Mouse (Mus musculus): ENCODE measurements around the gene Rgs10. TPM values are rescaled to one million over a fixed set of nuclear protein-coding genes. Genes with fewer than 3 reads are reported as not detected.

Rgs10 gene
- polyA plus RNA-seq, 1 experiment = 9.0 TPM

- H3K27me3 ChIP-seq (ENCODE audit: control insufficient read depth, insufficient read depth, low read length) = no peaks in the 10 kb centered on the region
- H3K36me3 ChIP-seq (ENCODE audit: control insufficient read depth, insufficient read depth, low read length) = no peaks in the 10 kb centered on the region
- peaks cover 2% of the 10 kb centered on the region for H3K4me1 ChIP-seq (ENCODE audit: control insufficient read depth, insufficient read depth, insufficient read length, low read length)
- no peak for TF ChIP-seq CTCF (IDR thresholded peaks at IDR 0.05; ENCODE audit: extremely low read depth, insufficient read length, insufficient replicate concordance, low read depth, low read length)
- no peak for TF ChIP-seq POLR2A (IDR thresholded peaks at IDR 0.05; ENCODE audit: low read depth, low read length)
- H3K4me3 ChIP-seq (ENCODE audit: low read depth, low read length) = no peak overlapping the region
- 79% methylated on average over 4 of the region's 4 CpGs for WGBS
- no peak overlapping the region for H3K27ac ChIP-seq (ENCODE audit: insufficient read depth, low read depth, low read length)
These were observed 55.6 kb downstream of the Rgs10 start for GRCm38 (mm10) chr7:128362916-128363315.

DNA sequence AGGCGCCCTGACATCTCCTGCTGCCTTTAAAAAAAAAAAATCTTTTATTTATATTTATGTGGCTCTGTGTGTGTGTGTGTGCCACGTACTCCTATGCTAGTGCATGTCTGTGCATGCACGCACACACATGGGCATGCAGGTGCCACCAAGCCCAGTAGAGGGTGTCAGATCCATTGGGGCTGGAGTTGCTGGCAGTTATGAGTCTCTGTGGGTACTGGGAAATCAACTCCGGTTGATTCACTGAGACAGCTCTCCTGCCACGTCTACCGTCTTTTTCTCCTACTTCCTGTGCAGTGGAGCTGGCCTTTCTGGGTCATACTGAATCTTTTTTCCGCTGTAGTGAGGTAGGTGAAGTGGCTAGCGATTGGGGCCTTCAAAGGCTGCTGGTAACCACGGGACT, 58.8 kb downstream of the Rgs10 start:
- TF ChIP-seq CTCF (IDR thresholded peaks at IDR 0.05; ENCODE audit: extremely low read depth, insufficient read length, insufficient replicate concordance, low read depth, low read length) (no peak), POLR2A (IDR thresholded peaks at IDR 0.05; ENCODE audit: low read depth, low read length) (no peak)
- Histone ChIP-seq H3K4me1 (ENCODE audit: control insufficient read depth, insufficient read depth, insufficient read length, low read length) (peaks cover 2% of the 10 kb centered on the region), H3K27ac (ENCODE audit: insufficient read depth, low read depth, low read length) (no peak overlapping the region), H3K27me3 (ENCODE audit: control insufficient read depth, insufficient read depth, low read length) (no peaks in the 10 kb centered on the region), H3K36me3 (ENCODE audit: control insufficient read depth, insufficient read depth, low read length) (no peaks in the 10 kb centered on the region), H3K4me3 (ENCODE audit: low read depth, low read length) (no peak overlapping the region)
- WGBS = 77% methylated on average over 9 of the region's 9 CpGs

DNA sequence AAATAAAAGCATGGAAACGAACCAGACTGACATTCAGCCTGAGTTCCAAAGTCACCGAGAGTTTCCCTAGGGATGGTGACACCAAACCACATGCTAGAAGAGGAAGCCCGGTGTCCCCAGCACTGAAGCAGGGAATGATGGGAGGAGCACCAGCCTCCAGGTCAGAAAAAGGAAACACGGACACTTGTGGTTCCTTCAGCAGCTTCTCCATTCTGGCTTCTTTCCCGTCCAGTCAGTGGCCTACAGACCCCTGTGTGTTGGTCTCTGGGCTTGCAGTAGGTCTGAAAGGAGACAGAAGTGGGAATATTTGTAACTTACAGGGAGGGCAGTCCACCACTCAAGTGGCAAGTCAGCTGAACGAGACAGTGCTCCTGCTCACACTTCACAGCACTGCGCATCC, 59.4 kb downstream of the Rgs10 start:
- Histone ChIP-seq H3K4me1 (ENCODE audit: control insufficient read depth, insufficient read depth, insufficient read length, low read length) (no peaks in the 10 kb centered on the region; the same call in 1 of the 2 replicates), H3K27me3 (ENCODE audit: control insufficient read depth, insufficient read depth, low read length) (no peaks in the 10 kb centered on the region), H3K4me3 (ENCODE audit: low read depth, low read length) (no peak overlapping the region), H3K36me3 (ENCODE audit: control insufficient read depth, insufficient read depth, low read length) (no peaks in the 10 kb centered on the region), H3K27ac (ENCODE audit: insufficient read depth, low read depth, low read length) (no peak overlapping the region)
- 56% methylated on average over 7 of the region's 7 CpGs for WGBS
- TF ChIP-seq POLR2A (IDR thresholded peaks at IDR 0.05; ENCODE audit: low read depth, low read length) (no peak), CTCF (IDR thresholded peaks at IDR 0.05; ENCODE audit: extremely low read depth, insufficient read length, insufficient replicate concordance, low read depth, low read length) (no peak)

DNA sequence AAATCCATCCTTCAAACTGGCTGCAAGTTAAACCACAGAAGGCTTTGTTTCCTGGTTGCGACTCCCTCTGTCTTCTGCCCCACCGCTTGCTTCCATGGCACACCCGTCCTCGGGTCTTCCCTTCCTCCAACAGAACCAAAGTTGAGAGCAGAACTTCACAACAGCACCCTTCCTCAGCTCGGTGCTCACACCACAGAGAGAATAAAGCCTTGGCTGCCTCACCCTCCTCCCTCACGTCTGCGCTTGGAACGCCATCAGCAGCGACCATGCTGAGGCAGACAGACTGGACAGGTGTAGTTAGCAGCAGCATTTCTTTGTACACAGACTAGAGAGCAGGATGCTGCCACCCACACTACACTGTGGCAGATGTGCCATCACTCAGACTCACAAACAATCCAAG, 59.8 kb downstream of the Rgs10 start:
- H3K36me3 ChIP-seq (ENCODE audit: control insufficient read depth, insufficient read depth, low read length) = no peaks in the 10 kb centered on the region
- no peak for TF ChIP-seq POLR2A (IDR thresholded peaks at IDR 0.05; ENCODE audit: low read depth, low read length)
- TF ChIP-seq CTCF (IDR thresholded peaks at IDR 0.05; ENCODE audit: extremely low read depth, insufficient read length, insufficient replicate concordance, low read depth, low read length) = no peak
- no peaks in the 10 kb centered on the region for H3K27me3 ChIP-seq (ENCODE audit: control insufficient read depth, insufficient read depth, low read length)
- H3K4me3 ChIP-seq (ENCODE audit: low read depth, low read length) = no peak overlapping the region
- 67% methylated on average over 9 of the region's 9 CpGs for WGBS
- peaks cover 2% of the 10 kb centered on the region; the same call in 1 of the 2 replicates for H3K4me1 ChIP-seq (ENCODE audit: control insufficient read depth, insufficient read depth, insufficient read length, low read length)
- H3K27ac ChIP-seq (ENCODE audit: insufficient read depth, low read depth, low read length) = no peak overlapping the region

- H3K27ac ChIP-seq (ENCODE audit: insufficient read depth, low read depth, low read length) = no peak overlapping the region
- peak; percentile 61; the same call in 1 of the 2 replicates for TF ChIP-seq CTCF (IDR thresholded peaks at IDR 0.05; ENCODE audit: extremely low read depth, insufficient read length, insufficient replicate concordance, low read depth, low read length)
- TF ChIP-seq POLR2A (IDR thresholded peaks at IDR 0.05; ENCODE audit: low read depth, low read length) = no peak
- H3K36me3 ChIP-seq (ENCODE audit: control insufficient read depth, insufficient read depth, low read length) = no peaks in the 10 kb centered on the region
- peaks cover 2% of the 10 kb centered on the region; the same call in 1 of the 2 replicates for H3K4me1 ChIP-seq (ENCODE audit: control insufficient read depth, insufficient read depth, insufficient read length, low read length)
- no peak overlapping the region for H3K4me3 ChIP-seq (ENCODE audit: low read depth, low read length)
- 69% methylated on average over 9 of the region's 9 CpGs for WGBS
- no peaks in the 10 kb centered on the region for H3K27me3 ChIP-seq (ENCODE audit: control insufficient read depth, insufficient read depth, low read length)
These were observed 61.4 kb downstream of the Rgs10 start for GRCm38 (mm10) chr7:128356868-128357755.

GRCm38 (mm10) chr7:128355463-128355862, 63.1 kb downstream of the Rgs10 start:
- Histone ChIP-seq H3K27me3 (ENCODE audit: control insufficient read depth, insufficient read depth, low read length) (no peaks in the 10 kb centered on the region), H3K27ac (ENCODE audit: insufficient read depth, low read depth, low read length) (no peak overlapping the region), H3K36me3 (ENCODE audit: control insufficient read depth, insufficient read depth, low read length) (no peaks in the 10 kb centered on the region), H3K4me1 (ENCODE audit: control insufficient read depth, insufficient read depth, insufficient read length, low read length) (peaks cover 4% of the 10 kb centered on the region; the same call in 1 of the 2 replicates), H3K4me3 (ENCODE audit: low read depth, low read length) (no peak overlapping the region)
- TF ChIP-seq POLR2A (IDR thresholded peaks at IDR 0.05; ENCODE audit: low read depth, low read length) = no peak
- TF ChIP-seq CTCF (IDR thresholded peaks at IDR 0.05; ENCODE audit: extremely low read depth, insufficient read length, insufficient replicate concordance, low read depth, low read length) = no peak
- 83% methylated on average over 5 of the region's 5 CpGs for WGBS

DNA sequence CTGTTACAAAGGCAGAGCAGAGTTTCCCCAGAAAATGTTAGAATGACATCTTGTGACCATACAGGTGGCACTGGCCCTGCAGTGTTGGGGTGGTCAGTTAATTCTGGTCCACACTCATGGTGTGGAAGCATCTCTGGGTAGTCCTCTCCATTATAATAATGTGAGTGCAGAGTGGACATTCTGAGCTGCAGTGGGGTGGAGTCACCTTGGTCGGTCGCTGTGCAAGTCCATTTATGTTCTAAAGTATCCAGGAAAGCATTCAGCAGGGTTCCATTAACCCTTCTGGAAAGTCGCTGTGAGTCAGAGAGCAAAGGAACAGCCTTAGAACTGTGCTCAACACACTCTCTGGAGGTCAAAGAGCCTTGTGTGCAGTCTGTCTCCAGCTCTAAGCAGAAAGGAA, 65.8 kb downstream of the Rgs10 start:
- TF ChIP-seq POLR2A (IDR thresholded peaks at IDR 0.05; ENCODE audit: low read depth, low read length) (no peak), CTCF (IDR thresholded peaks at IDR 0.05; ENCODE audit: extremely low read depth, insufficient read length, insufficient replicate concordance, low read depth, low read length) (no peak)
- 76% methylated on average over 3 of the region's 3 CpGs for WGBS

More for the DNA sequence above, 65.8 kb downstream of the Rgs10 start:
- Histone ChIP-seq H3K27me3 (ENCODE audit: control insufficient read depth, insufficient read depth, low read length) (no peaks in the 10 kb centered on the region), H3K4me3 (ENCODE audit: low read depth, low read length) (no peak overlapping the region), H3K4me1 (ENCODE audit: control insufficient read depth, insufficient read depth, insufficient read length, low read length) (peaks cover 14% of the 10 kb centered on the region; the same call in 1 of the 2 replicates), H3K36me3 (ENCODE audit: control insufficient read depth, insufficient read depth, low read length) (no peaks in the 10 kb centered on the region), H3K27ac (ENCODE audit: insufficient read depth, low read depth, low read length) (no peak overlapping the region)
